Mouse (Mus musculus) left cerebral cortex, adult 8-10 months (tissue): ENCODE results near the gene Acap1. TPM values are rescaled to one million over a fixed set of nuclear protein-coding genes. Genes with fewer than 3 reads are reported as not detected.
"Not testable (repeated sequence)": the region's sequence is repeated elsewhere in the genome, so short reads cannot be mapped to it uniquely, and the experiment has no call there.

Source experiments
- DNase-seq, 2 experiments: peaks; one replicate each; pipeline ENCODE4 v3.0.0; 2022; ENCODE audit warnings: low spot score in 2 of 2
- total RNA-seq, 4 experiments: library from RNA; stranded (reverse); gene quantifications; 2 replicates each; pipeline ENCODE4 v1.2.4; 2022

Acap1 gene
- not detected for total RNA-seq

GRCm38 (mm10) chr11:69895291-69895690, at the start of gene Acap1:
Gene Acap1 (minus strand): TSS chr11:69895539.
- no peak for DNase-seq

- no peak for DNase-seq
Observed at GRCm38 (mm10) chr11:69940962-69941361, 45.6 kb upstream of the Acap1 start.

- no peak for DNase-seq
Observed at GRCm38 (mm10) chr11:69939731-69940130, 44.4 kb upstream of the Acap1 start.

- DNase-seq: no peak
Observed at GRCm38 (mm10) chr11:69939181-69939580, 43.8 kb upstream of the Acap1 start.

GRCm38 (mm10) chr11:69938401-69938979, 43.2 kb upstream of the Acap1 start:
- no peak for DNase-seq

- DNase-seq: no peak
Observed at GRCm38 (mm10) chr11:69937834-69938233, 42.5 kb upstream of the Acap1 start.

GRCm38 (mm10) chr11:69937385-69937784, 42.0 kb upstream of the Acap1 start:
- no peak for DNase-seq

- no peak for DNase-seq
Observed at GRCm38 (mm10) chr11:69936714-69937347, 41.5 kb upstream of the Acap1 start.

- DNase-seq: no peak
Observed at GRCm38 (mm10) chr11:69936156-69936555, 40.8 kb upstream of the Acap1 start.

- peak in 1 of 2 experiments; percentile 89 for DNase-seq
Observed at GRCm38 (mm10) chr11:69935137-69935879, 40.0 kb upstream of the Acap1 start, which contains the start of gene Ybx2. Gene Ybx2 (plus strand): TSS chr11:69935796.

GRCm38 (mm10) chr11:69934681-69935080, 39.3 kb upstream of the Acap1 start:
- DNase-seq: no peak

- DNase-seq: peak in 1 of 2 experiments; percentile 90
Observed at GRCm38 (mm10) chr11:69934169-69934568, 38.8 kb upstream of the Acap1 start.

GRCm38 (mm10) chr11:69933066-69933465, 37.7 kb upstream of the Acap1 start:
- no peak for DNase-seq

- DNase-seq: no peak
Observed at GRCm38 (mm10) chr11:69932254-69932653, 36.9 kb upstream of the Acap1 start.

- no peak for DNase-seq
Observed at GRCm38 (mm10) chr11:69931769-69932168, 36.4 kb upstream of the Acap1 start.

- DNase-seq: no peak
Observed at GRCm38 (mm10) chr11:69930967-69931537, 35.7 kb upstream of the Acap1 start.

GRCm38 (mm10) chr11:69930176-69930575, 34.8 kb upstream of the Acap1 start:
- DNase-seq: not testable (repeated sequence)

- no peak for DNase-seq
Observed at GRCm38 (mm10) chr11:69929712-69930111, 34.4 kb upstream of the Acap1 start.

- no peak for DNase-seq
Observed at GRCm38 (mm10) chr11:69927501-69927900, 32.2 kb upstream of the Acap1 start.

- no peak for DNase-seq
Observed at GRCm38 (mm10) chr11:69922796-69923195, 27.5 kb upstream of the Acap1 start.

- DNase-seq: no peak
Observed at GRCm38 (mm10) chr11:69922012-69922756, 26.8 kb upstream of the Acap1 start.
